In the genomic region with DNA sequence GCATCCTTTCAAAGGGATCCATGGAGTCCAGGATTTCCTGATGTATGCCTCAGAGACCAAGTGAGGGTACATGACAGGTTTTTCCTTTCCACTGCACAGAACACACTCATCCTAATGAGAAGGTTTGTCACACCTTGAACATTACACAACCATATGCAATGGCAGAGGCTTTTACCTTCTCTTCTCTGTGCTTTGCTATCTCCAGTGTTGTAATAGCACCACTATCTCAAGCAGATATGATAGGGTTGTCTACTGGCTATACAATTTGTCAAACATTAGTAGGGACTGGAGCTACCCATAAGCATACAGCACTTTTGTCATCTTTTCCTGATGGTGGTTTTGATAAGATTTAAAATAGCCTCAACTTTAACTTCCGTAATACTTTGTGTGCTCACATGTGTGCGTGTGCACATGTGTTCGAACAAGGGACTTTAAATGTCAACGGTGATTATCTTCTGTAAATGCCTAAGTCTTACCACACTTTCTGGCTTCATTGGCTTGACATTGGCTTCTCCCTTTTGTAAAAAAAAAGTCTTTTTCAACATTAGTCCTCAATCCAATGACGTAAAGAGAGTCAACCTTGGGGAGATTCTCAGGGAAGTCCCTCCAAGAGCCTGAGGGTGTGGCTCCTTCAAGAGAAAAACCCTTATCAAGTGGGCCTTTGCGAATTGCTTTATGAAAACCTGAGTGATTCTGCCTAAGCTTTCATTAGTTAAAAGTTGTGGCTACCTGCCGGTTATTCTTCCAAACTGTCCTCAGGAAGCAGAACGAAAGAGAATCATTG, we compare ENCODE assay signal across 30 mouse cellular contexts.
A peak's percentile ranks its signal among the peaks of the same experiment; 100 is the strongest.
DNase-seq lines count a peak whose midpoint lies in the region; ATAC-seq and TF ChIP-seq lines count a peak whose summit lies in the region.
"Had no signal": no experiment of that assay in that cellular context is flagged by ENCODE, and none has a peak within 500 bp of the region (broad histone marks: within the 10 kb centered on the region; RNA-seq: fewer than 3 reads in every experiment).

No protein-coding gene starts in this region.

- H3K27ac ChIP-seq in intestine, embryonic 15.5 days = no peak overlapping the region
- H3K27ac ChIP-seq in intestine, postnatal 0 days (ENCODE audit: low read depth, low read length) = no peak overlapping the region
- H3K27ac ChIP-seq in intestine, embryonic 16.5 days (ENCODE audit: low read length) = no peak overlapping the region
- H3K27ac ChIP-seq in stomach, postnatal 0 days (replicated peaks) = no peak overlapping the region
- H3K27ac ChIP-seq in midbrain, embryonic 16.5 days (ENCODE audit: low read length) = no peak overlapping the region
- H3K27ac ChIP-seq: embryonic facial prominence, embryonic 10.5 days; embryonic facial prominence, embryonic 13.5 days; forebrain, embryonic 12.5 days; forebrain, embryonic 15.5 days; heart, embryonic 15.5 days; hindbrain, embryonic 14.5 days; hindbrain, postnatal 0 days had no signal

- no peak for TF ChIP-seq CTCF in intestine, postnatal 0 days (IDR thresholded peaks at IDR 0.05; ENCODE audit: low read depth)
- no peak for TF ChIP-seq CTCF in stomach, postnatal 0 days (IDR thresholded peaks at IDR 0.05; ENCODE audit: low read depth)

- H3K4me2 ChIP-seq in intestine, embryonic 15.5 days (replicated peaks) = no peak overlapping the region
- no peak overlapping the region for H3K4me2 ChIP-seq in intestine, postnatal 0 days (replicated peaks; ENCODE audit: low read depth)
- no peak overlapping the region for H3K4me2 ChIP-seq in intestine, embryonic 16.5 days (ENCODE audit: low read depth, low read length)
- no peak overlapping the region for H3K4me2 ChIP-seq in stomach, postnatal 0 days (replicated peaks; ENCODE audit: low read depth)
- H3K4me2 ChIP-seq in midbrain, embryonic 16.5 days (ENCODE audit: low read length) = no peak overlapping the region
- H3K4me2 ChIP-seq: embryonic facial prominence, embryonic 13.5 days; forebrain, embryonic 12.5 days; forebrain, embryonic 15.5 days; heart, embryonic 12.5 days; heart, embryonic 15.5 days; hindbrain, embryonic 14.5 days had no signal

- no peaks in the 10 kb centered on the region for H3K4me1 ChIP-seq in intestine, embryonic 15.5 days (replicated peaks)
- H3K4me1 ChIP-seq in intestine, postnatal 0 days (replicated peaks; ENCODE audit: control insufficient read depth, insufficient read depth, low read length) = no peaks in the 10 kb centered on the region
- H3K4me1 ChIP-seq in intestine, embryonic 16.5 days (ENCODE audit: control insufficient read depth, insufficient read depth, low read length) = no peaks in the 10 kb centered on the region
- H3K4me1 ChIP-seq in stomach, postnatal 0 days (replicated peaks; ENCODE audit: control insufficient read depth, insufficient read depth) = no peaks in the 10 kb centered on the region
- H3K4me1 ChIP-seq in midbrain, embryonic 16.5 days (ENCODE audit: control insufficient read depth, insufficient read depth, low read length) = no peaks in the 10 kb centered on the region
- H3K4me1 ChIP-seq: embryonic facial prominence, embryonic 10.5 days; embryonic facial prominence, embryonic 13.5 days; forebrain, embryonic 12.5 days; forebrain, embryonic 15.5 days; heart, embryonic 12.5 days; heart, embryonic 15.5 days had no signal

- no peaks in the 10 kb centered on the region for H3K36me3 ChIP-seq in intestine, embryonic 15.5 days
- no peaks in the 10 kb centered on the region for H3K36me3 ChIP-seq in intestine, postnatal 0 days (ENCODE audit: control insufficient read depth, insufficient read depth)
- H3K36me3 ChIP-seq in intestine, embryonic 16.5 days (ENCODE audit: control insufficient read depth, insufficient read depth, low read length) = no peaks in the 10 kb centered on the region
- H3K36me3 ChIP-seq in stomach, postnatal 0 days (ENCODE audit: control insufficient read depth, insufficient read depth, low read length) = no peaks in the 10 kb centered on the region
- H3K36me3 ChIP-seq in midbrain, embryonic 16.5 days (ENCODE audit: control insufficient read depth, insufficient read depth, low read length) = no peaks in the 10 kb centered on the region
- H3K36me3 ChIP-seq: embryonic facial prominence, embryonic 10.5 days; embryonic facial prominence, embryonic 13.5 days; forebrain, embryonic 12.5 days; forebrain, embryonic 15.5 days; heart, embryonic 12.5 days; heart, embryonic 15.5 days had no signal

- ATAC-seq in intestine, embryonic 15.5 days = peak; percentile 63
- no peak for ATAC-seq in intestine, postnatal 0 days
- ATAC-seq in granulocyte monocyte progenitor cell, adult 5-6 weeks (replicated peaks; ENCODE audit: poor library complexity, severe bottlenecking) = peak; percentile 27; the same call in 1 of the 2 replicates
- peak; percentile 82 for ATAC-seq in intestine, embryonic 16.5 days
- no peak for ATAC-seq in stomach, postnatal 0 days (ENCODE audit: low FRiP score, low TSS enrichment)
- ATAC-seq in midbrain, embryonic 16.5 days = no peak
- ATAC-seq: forebrain, embryonic 15.5 days; hindbrain, postnatal 0 days had no signal

- DNase-seq in stomach, postnatal 0 days (ENCODE audit: low spot score) = no peak
- DNase-seq in cerebellum, adult 9-10 months = no peak
- DNase-seq in kidney, postnatal 25 days = no peak
- DNase-seq: adrenal gland, postnatal 10 days; adrenal gland, postnatal 36 days; cerebellum, adult 11 months; cerebellum, adult 2 months; cerebellum, postnatal 10 days; cerebellum, postnatal 36 days; embryo, embryonic 11 days; gastrocnemius, postnatal 10 days; gastrocnemius, postnatal 36 days; heart, adult 18-20 months; heart, postnatal 10 days; heart, postnatal 36 days; kidney, adult 11 months had no signal

- no peak overlapping the region for H3K4me3 ChIP-seq in intestine, embryonic 15.5 days (replicated peaks)
- no peak overlapping the region for H3K4me3 ChIP-seq in intestine, postnatal 0 days (ENCODE audit: low read depth, low read length)
- no peak overlapping the region for H3K4me3 ChIP-seq in intestine, embryonic 16.5 days (ENCODE audit: low read length)
- H3K4me3 ChIP-seq in stomach, postnatal 0 days (ENCODE audit: low read depth, low read length) = no peak overlapping the region
- H3K4me3 ChIP-seq in midbrain, embryonic 16.5 days (ENCODE audit: low read depth, low read length) = no peak overlapping the region
- H3K4me3 ChIP-seq: embryonic facial prominence, embryonic 10.5 days; embryonic facial prominence, embryonic 13.5 days; erythroblast, embryonic 14.5 days; forebrain, embryonic 12.5 days; forebrain, embryonic 15.5 days; heart, embryonic 12.5 days; heart, embryonic 15.5 days had no signal

- WGBS in intestine, embryonic 15.5 days = 84% methylated on average over 8 of the region's 8 CpGs
- WGBS in intestine, postnatal 0 days = 71% methylated on average over 8 of the region's 8 CpGs
- 83% methylated on average over 8 of the region's 8 CpGs for WGBS in intestine, embryonic 16.5 days
- 78% methylated on average over 8 of the region's 8 CpGs for WGBS in stomach, postnatal 0 days
- 94% methylated on average over 8 of the region's 8 CpGs for WGBS in midbrain, embryonic 16.5 days

- H3K9me3 ChIP-seq in intestine, embryonic 15.5 days = no peaks in the 10 kb centered on the region
- no peaks in the 10 kb centered on the region for H3K9me3 ChIP-seq in intestine, postnatal 0 days (ENCODE audit: control insufficient read depth)
- no peaks in the 10 kb centered on the region for H3K9me3 ChIP-seq in intestine, embryonic 16.5 days (ENCODE audit: control insufficient read depth, low read length)
- no peaks in the 10 kb centered on the region for H3K9me3 ChIP-seq in stomach, postnatal 0 days (ENCODE audit: control insufficient read depth, low read length)
- H3K9me3 ChIP-seq in midbrain, embryonic 16.5 days (replicated peaks; ENCODE audit: control insufficient read depth, low read length, poor library complexity, severe bottlenecking) = no peaks in the 10 kb centered on the region
- H3K9me3 ChIP-seq: embryonic facial prominence, embryonic 10.5 days; embryonic facial prominence, embryonic 13.5 days; forebrain, embryonic 12.5 days; forebrain, embryonic 15.5 days; heart, embryonic 12.5 days; heart, embryonic 15.5 days had no signal

- H3K9ac ChIP-seq in intestine, embryonic 15.5 days = no peak overlapping the region
- H3K9ac ChIP-seq in intestine, postnatal 0 days (ENCODE audit: low read depth, low read length) = no peak overlapping the region
- no peak overlapping the region for H3K9ac ChIP-seq in intestine, embryonic 16.5 days (ENCODE audit: low read depth, low read length)
- no peak overlapping the region for H3K9ac ChIP-seq in stomach, postnatal 0 days (ENCODE audit: low read length)
- H3K9ac ChIP-seq in midbrain, embryonic 16.5 days (ENCODE audit: low read depth, low read length) = no peak overlapping the region
- H3K9ac ChIP-seq: embryonic facial prominence, embryonic 13.5 days; forebrain, embryonic 12.5 days; forebrain, embryonic 15.5 days; heart, embryonic 12.5 days; heart, embryonic 15.5 days; hindbrain, embryonic 14.5 days had no signal

- TF ChIP-seq EP300 in stomach, postnatal 0 days (optimal IDR thresholded peaks at IDR 0.05) = no peak

- no peaks in the 10 kb centered on the region for H3K27me3 ChIP-seq in intestine, embryonic 15.5 days (replicated peaks)
- H3K27me3 ChIP-seq in intestine, postnatal 0 days (replicated peaks; ENCODE audit: control insufficient read depth, insufficient read depth, low read length) = no peaks in the 10 kb centered on the region
- no peaks in the 10 kb centered on the region for H3K27me3 ChIP-seq in intestine, embryonic 16.5 days (replicated peaks; ENCODE audit: control insufficient read depth, insufficient read depth, low read length)
- H3K27me3 ChIP-seq in stomach, postnatal 0 days (ENCODE audit: control insufficient read depth, insufficient read depth, low read length) = no peaks in the 10 kb centered on the region
- no peaks in the 10 kb centered on the region for H3K27me3 ChIP-seq in midbrain, embryonic 16.5 days (ENCODE audit: control insufficient read depth, insufficient read depth, low read depth, low read length)
- H3K27me3 ChIP-seq: embryonic facial prominence, embryonic 13.5 days; forebrain, embryonic 12.5 days; forebrain, embryonic 15.5 days; heart, embryonic 12.5 days; heart, embryonic 15.5 days had no signal

Comparison
In these comparisons a context has a peak if more than half of its experiments do, and no peak if none do; other contexts are left out.
1. ATAC-seq: peak in intestine, embryonic 15.5 days (single experiment), granulocyte monocyte progenitor cell, adult 5-6 weeks (single experiment) and intestine, embryonic 16.5 days (single experiment); none in intestine, postnatal 0 days (single experiment), stomach, postnatal 0 days (single experiment) and midbrain, embryonic 16.5 days (single experiment).